Mouse (Mus musculus) fat pad, adult 2 months (tissue): ENCODE data around the gene Farp1.
A peak's percentile ranks its signal among the peaks of the same experiment; 100 is the strongest.

Experiments
- DNase-seq: peaks from one replicate; pipeline ENCODE4 v3.0.0-alpha.2; 2011; ENCODE audit warnings: low read depth, low spot score; ENCODE audit errors: extremely low read depth

The Farp1 gene

GRCm38 (mm10) chr14:121054062-121054461, 19.1 kb downstream of the Farp1 start:
- DNase-seq = no peak

- no peak for DNase-seq
These were observed 22.8 kb downstream of the Farp1 start for GRCm38 (mm10) chr14:121057750-121058149.

- DNase-seq = no peak
These were observed 23.5 kb downstream of the Farp1 start for GRCm38 (mm10) chr14:121058481-121058880.

- DNase-seq = no peak
These were observed 24.3 kb downstream of the Farp1 start for GRCm38 (mm10) chr14:121059266-121059665.

- DNase-seq = no peak
These were observed 25.5 kb downstream of the Farp1 start for GRCm38 (mm10) chr14:121060484-121060883.

- DNase-seq = no peak
These were observed 26.7 kb downstream of the Farp1 start for GRCm38 (mm10) chr14:121061686-121062085.

GRCm38 (mm10) chr14:121062238-121063082, 27.5 kb downstream of the Farp1 start:
- DNase-seq = no peak

GRCm38 (mm10) chr14:121064726-121065125, 29.7 kb downstream of the Farp1 start:
- no peak for DNase-seq

GRCm38 (mm10) chr14:121073093-121073866, 38.3 kb downstream of the Farp1 start:
- DNase-seq = peak; percentile 55

GRCm38 (mm10) chr14:121074197-121074734, 39.3 kb downstream of the Farp1 start:
- DNase-seq = no peak

GRCm38 (mm10) chr14:121080739-121081138, 45.7 kb downstream of the Farp1 start:
- DNase-seq = no peak

GRCm38 (mm10) chr14:121082341-121082740, 47.3 kb downstream of the Farp1 start:
- no peak for DNase-seq

GRCm38 (mm10) chr14:121082793-121083192, 47.8 kb downstream of the Farp1 start:
- no peak for DNase-seq

GRCm38 (mm10) chr14:121083352-121083751, 48.4 kb downstream of the Farp1 start:
- DNase-seq = no peak

GRCm38 (mm10) chr14:121092517-121092916, 57.5 kb downstream of the Farp1 start:
- no peak for DNase-seq

- no peak for DNase-seq
These were observed 58.9 kb downstream of the Farp1 start for GRCm38 (mm10) chr14:121093860-121094259.

GRCm38 (mm10) chr14:121097640-121098435, 62.8 kb downstream of the Farp1 start:
- no peak for DNase-seq

- no peak for DNase-seq
These were observed 64.1 kb downstream of the Farp1 start for GRCm38 (mm10) chr14:121099120-121099519.

- DNase-seq = no peak
These were observed 64.9 kb downstream of the Farp1 start for GRCm38 (mm10) chr14:121099876-121100275.

GRCm38 (mm10) chr14:121100829-121101228, 65.8 kb downstream of the Farp1 start:
- DNase-seq = no peak

- DNase-seq = no peak
These were observed 66.5 kb downstream of the Farp1 start for GRCm38 (mm10) chr14:121101531-121101930.
